Mouse (Mus musculus) lung, adult 2 months (tissue): ENCODE measurements around the gene Jade2. TPM values are rescaled to one million over a fixed set of nuclear protein-coding genes. Genes with fewer than 3 reads are reported as not detected.

Experiments
- DNase-seq: peaks from one replicate; pipeline ENCODE4 v3.0.0; 2022
- H3K4me1 ChIP-seq: fragments of 200-500 bp; 2 replicates; pipeline ENCODE4 v1.6.1; 2011; ENCODE audit warnings: low read length; ENCODE audit not compliant: control insufficient read depth, insufficient read depth
- H3K4me3 ChIP-seq: fragments of 200-500 bp; replicated peaks from 2 replicates; pipeline ENCODE3; 2011; ENCODE audit warnings: low read depth, mild to moderate bottlenecking, control low read depth, low read length; ENCODE audit errors: extremely low read depth
- CTCF ChIP-seq: fragments of 200-500 bp; IDR thresholded peaks from 2 replicates; pipeline ENCODE4 v1.5.1; 2011; ENCODE audit warnings: mild to moderate bottlenecking, low read length, control low read depth; ENCODE audit not compliant: insufficient read depth
- POLR2A ChIP-seq: fragments of 200-500 bp; IDR thresholded peaks from 2 replicates; pipeline ENCODE4 v1.6.1; 2011; ENCODE audit warnings: low read depth, mild to moderate bottlenecking, control low read depth, low read length, borderline replicate concordance; ENCODE audit errors: extremely low read depth
- WGBS: fragments of 180-500 bp; shearing (Covaris S2); methylation state at CpG from one replicate; pipeline ENCODE4 v1.1.7; 2018; 5-methylcytosine and 5-hydroxymethylcytosine counted together
- polyA plus RNA-seq: library from polyadenylated mRNA; depleted of rRNA; stranded (reverse); fragments of >200 nt; gene quantifications from 2 replicates; pipeline ENCODE4 v1.2.3, GENCODE M21; 2012; rRNA removed

Gene Jade2
- polyA plus RNA-seq, 1 experiment = 23.6 TPM

GRCm38 (mm10) chr11:51780773-51781267 lies 76.6 kb downstream of the Jade2 start:
- 70% methylated on average over 9 of the region's 9 CpGs for WGBS
- Histone ChIP-seq H3K4me1 (peaks cover 3% of the 10 kb centered on the region; the same call in 1 of the 2 replicates), H3K4me3 (no peak overlapping the region)
- no peak for TF ChIP-seq CTCF
- TF ChIP-seq POLR2A = no peak
- no peak for DNase-seq

GRCm38 (mm10) chr11:51777478-51777877 lies 80.0 kb downstream of the Jade2 start:
- 67% methylated on average over 5 of the region's 5 CpGs for WGBS
- no peak for DNase-seq

GRCm38 (mm10) chr11:51775507-51775906 lies 81.9 kb downstream of the Jade2 start:
- DNase-seq = no peak
- whole genome bisulfite sequencing = 85% methylated on average over 3 of the region's 3 CpGs
- TF ChIP-seq POLR2A = no peak
- no peak for TF ChIP-seq CTCF
- no peak overlapping the region for H3K4me3 ChIP-seq
- peaks cover 3% of the 10 kb centered on the region; the same call in 1 of the 2 replicates for H3K4me1 ChIP-seq

More at GRCm38 (mm10) chr11:51777478-51777877, 80.0 kb downstream of the Jade2 start:
- H3K4me3 ChIP-seq = no peak overlapping the region
- peaks cover 3% of the 10 kb centered on the region; the same call in 1 of the 2 replicates for H3K4me1 ChIP-seq
- TF ChIP-seq POLR2A = no peak
- no peak for TF ChIP-seq CTCF

- TF ChIP-seq CTCF (no peak), POLR2A (no peak)
- Histone ChIP-seq H3K4me1 (peaks cover 7% of the 10 kb centered on the region), H3K4me3 (no peak overlapping the region)
- 52% methylated on average over 5 of the region's 5 CpGs for WGBS
- no peak for DNase-seq
Measured at GRCm38 (mm10) chr11:51768296-51768695, 89.2 kb downstream of the Jade2 start.

GRCm38 (mm10) chr11:51767579-51768220 lies 89.8 kb downstream of the Jade2 start:
- no peak overlapping the region for H3K4me3 ChIP-seq
- 57% methylated on average over 8 of the region's 8 CpGs for WGBS
- DNase-seq = no peak
- TF ChIP-seq CTCF = no peak
- no peak for TF ChIP-seq POLR2A
- peaks cover 10% of the 10 kb centered on the region for H3K4me1 ChIP-seq

DNA sequence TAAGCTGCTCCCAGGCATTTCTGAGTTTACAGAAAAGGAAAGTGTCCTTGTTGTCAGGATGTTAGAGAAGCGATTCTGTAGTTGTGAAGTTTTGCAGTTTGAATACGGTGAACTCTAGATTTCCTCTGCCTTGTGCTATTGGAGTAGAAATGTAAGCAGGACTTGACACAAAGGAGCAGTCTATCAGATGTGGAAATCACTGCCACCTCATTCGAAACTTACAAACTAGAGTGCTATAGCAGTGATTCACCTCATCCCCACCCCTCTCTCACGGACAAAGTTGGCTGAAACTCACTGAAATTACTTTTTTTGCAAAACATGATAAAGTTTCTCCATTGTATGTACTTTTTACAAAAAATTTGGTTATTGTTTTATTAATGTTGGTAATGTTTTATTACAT lies 92.6 kb downstream of the Jade2 start:
- TF ChIP-seq POLR2A = no peak
- no peak for TF ChIP-seq CTCF
- 64% methylated on average over 4 of the region's 4 CpGs for WGBS
- H3K4me1 ChIP-seq = peaks cover 10% of the 10 kb centered on the region
- no peak for DNase-seq
- H3K4me3 ChIP-seq = no peak overlapping the region

DNA sequence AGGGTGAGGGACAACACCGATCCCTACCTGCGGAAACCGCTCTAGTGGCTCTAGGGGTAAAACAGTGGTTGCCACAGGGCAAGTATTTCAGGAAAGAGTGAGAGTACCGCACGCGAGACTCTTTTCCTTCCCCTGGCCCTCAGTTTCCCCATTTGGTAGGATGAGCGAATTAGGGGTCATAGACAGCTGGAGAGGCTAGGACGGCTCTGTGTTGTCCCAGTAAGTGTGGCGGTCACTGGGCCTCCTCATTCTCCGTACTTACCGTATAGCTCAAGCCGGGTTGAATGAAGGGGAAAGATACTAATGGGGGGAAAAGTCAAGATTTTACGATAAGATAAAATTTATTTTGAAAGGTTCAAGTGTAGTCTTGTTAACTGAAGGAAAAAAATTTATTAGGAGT lies 93.5 kb downstream of the Jade2 start:
- WGBS = 4% methylated on average over 13 of the region's 13 CpGs
- TF ChIP-seq POLR2A = no peak
- TF ChIP-seq CTCF = no peak
- Histone ChIP-seq H3K4me3 (peak overlapping the region; percentile 96), H3K4me1 (peaks cover 10% of the 10 kb centered on the region)
- DNase-seq = no peak

Other genes with a start within 250 kb of the Jade2 start
- gene Nhp2, start 237.9 kb downstream of the Jade2 start, polyA plus RNA-seq = 22.6 and 33.3 TPM in 2 replicates
- 64.9 and 65.8 TPM in 2 replicates for gene Rmnd5b, start 221.8 kb downstream of the Jade2 start, polyA plus RNA-seq
- 43.7 and 45.9 TPM in 2 replicates for gene N4bp3, start 206.8 kb downstream of the Jade2 start, polyA plus RNA-seq
- gene D930048N14Rik, start 206.7 kb downstream of the Jade2 start, polyA plus RNA-seq = 9.1 and 13.2 TPM in 2 replicates
- 6.9 and 8.3 TPM in 2 replicates for gene 0610009B22Rik, start 168.8 kb downstream of the Jade2 start, polyA plus RNA-seq
- 11.9 and 12.9 TPM in 2 replicates for gene Sec24a, start 94.0 kb downstream of the Jade2 start, polyA plus RNA-seq
- gene Sar1b, start 94.0 kb downstream of the Jade2 start, polyA plus RNA-seq = 13.1 and 24.9 TPM in 2 replicates
- 18.7 and 19.7 TPM in 2 replicates for gene Cdkn2aipnl, start 110.0 kb upstream of the Jade2 start, polyA plus RNA-seq
- gene Ube2b, start 143.1 kb upstream of the Jade2 start, polyA plus RNA-seq = 39.2 and 48.8 TPM in 2 replicates
- 1.4 and 2.4 TPM in 2 replicates for gene Cdkl3, start 146.6 kb upstream of the Jade2 start, polyA plus RNA-seq
- 18.3 and 32.4 TPM in 2 replicates for gene Ppp2ca, start 241.0 kb upstream of the Jade2 start, polyA plus RNA-seq